Mouse (Mus musculus): ENCODE data around the gene Epop.
"Not testable (repeated sequence)": the region's sequence is repeated elsewhere in the genome, so short reads cannot be mapped to it uniquely, and the experiment has no call there.

The Epop gene

DNA sequence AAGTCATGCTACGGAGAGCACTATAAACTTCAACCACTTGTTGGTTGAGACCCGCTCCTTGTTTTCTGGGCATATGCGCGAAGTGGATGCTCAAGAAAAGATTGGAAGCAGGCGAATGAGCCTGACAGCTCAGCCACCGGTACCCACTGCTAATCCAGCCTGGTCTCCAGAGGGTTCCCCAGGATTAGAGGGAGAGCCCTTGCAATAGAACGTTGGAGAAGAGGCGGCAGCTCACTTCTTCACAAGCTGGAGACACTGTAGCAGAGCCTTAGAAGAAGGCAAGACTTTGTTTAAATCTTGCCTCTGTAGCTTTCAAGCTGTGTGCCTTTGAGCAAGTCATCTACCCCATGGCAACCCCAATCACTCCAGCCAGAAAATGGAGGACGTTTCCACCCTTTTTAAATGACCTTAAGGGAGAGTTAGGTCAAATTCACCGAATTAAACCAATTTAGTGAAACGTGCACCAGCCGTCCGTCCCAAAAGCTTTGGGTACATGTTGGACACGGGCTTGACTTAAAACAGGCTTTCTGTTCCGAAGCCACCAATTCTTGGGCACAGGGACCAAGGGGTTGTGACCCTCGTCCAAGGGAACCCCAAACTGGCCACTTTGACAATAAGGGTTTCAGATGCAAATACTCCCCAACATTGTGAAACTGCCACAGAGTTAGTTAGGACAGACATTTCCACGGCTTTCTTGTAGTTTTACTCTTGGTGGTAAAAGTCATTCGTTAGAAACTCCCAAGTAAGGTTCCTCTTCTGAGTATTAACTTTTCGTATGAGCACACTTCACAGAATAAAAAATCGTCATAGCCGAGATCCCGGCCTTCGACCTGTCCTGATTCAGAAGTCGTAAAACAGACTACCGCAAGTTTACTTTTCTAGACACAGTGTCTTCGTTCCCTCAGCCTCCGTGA is 31.5 kb upstream of the Epop start:
- DNase-seq (ENCODE audit: low read depth, low spot score) = no peak

DNA sequence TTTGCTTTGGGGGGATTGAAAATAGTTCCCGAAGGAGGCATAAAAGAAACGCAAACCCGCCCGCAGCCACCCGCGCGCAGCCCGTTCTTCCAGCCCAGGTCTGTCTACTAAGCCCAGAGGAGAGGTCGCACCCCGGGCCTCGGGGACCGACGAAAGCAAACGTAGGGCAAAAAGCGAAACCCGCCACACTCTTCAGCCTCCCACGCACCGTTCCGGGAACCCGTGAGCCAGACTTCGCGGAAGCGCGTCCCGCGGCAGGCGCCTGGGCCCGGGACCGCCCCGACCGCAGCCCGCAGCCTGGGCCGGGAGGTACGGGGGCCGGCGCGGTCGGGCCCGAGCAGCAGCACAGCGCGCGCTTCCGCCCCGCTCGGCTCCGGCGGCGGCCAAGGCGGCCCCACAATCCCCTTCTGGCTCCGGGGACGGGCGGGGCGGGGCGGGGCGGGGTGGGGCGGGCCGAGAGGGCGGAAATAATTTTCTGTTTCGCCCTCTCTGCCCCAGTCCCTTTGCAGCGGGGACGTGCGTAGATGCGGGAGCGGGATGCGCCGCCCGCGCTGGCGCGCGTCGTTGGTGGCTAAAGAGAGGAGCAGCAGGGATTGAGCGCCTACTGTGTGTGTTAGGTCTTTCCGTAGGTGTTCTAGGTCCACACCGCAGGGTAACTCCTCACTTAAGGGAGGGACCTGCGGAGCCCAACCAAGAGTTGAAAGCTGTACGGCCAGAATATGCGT is 30.6 kb upstream of the Epop start:
- DNase-seq (ENCODE audit: low read depth, low spot score) = peak; percentile 72

- no peak for DNase-seq (ENCODE audit: low read depth, low spot score)
Observed at GRCm38 (mm10) chr11:97659267-97659989, 29.9 kb upstream of the Epop start.

DNA sequence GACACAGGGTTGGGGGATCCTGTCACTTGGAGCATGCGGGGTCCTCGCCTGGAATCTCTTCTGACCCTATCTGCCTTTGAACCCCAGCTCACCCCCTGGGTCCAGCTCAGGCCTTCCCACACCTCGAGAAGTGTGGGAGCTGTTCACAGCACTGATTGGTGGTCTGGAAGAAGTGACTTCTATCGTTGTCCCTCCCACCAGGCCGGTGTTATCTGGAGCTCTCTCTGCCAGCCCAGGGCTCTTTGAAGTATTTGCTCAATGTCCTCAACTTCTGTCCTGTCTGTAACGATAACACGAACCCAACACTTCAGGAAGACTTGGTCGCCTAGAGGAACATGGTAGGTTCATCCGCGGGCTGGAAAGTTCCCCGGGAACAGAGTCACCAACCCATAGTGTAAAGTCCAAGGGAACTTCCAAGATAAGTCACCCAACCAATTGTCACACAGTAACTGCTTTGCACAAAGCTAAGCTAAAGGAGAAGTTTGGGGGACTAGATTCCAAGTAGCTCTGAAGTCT is 29.3 kb upstream of the Epop start:
- no peak for DNase-seq (ENCODE audit: low read depth, low spot score)

- not testable (repeated sequence) for DNase-seq (ENCODE audit: low read depth, low spot score)
Observed at GRCm38 (mm10) chr11:97657967-97658366, 28.5 kb upstream of the Epop start.

DNA sequence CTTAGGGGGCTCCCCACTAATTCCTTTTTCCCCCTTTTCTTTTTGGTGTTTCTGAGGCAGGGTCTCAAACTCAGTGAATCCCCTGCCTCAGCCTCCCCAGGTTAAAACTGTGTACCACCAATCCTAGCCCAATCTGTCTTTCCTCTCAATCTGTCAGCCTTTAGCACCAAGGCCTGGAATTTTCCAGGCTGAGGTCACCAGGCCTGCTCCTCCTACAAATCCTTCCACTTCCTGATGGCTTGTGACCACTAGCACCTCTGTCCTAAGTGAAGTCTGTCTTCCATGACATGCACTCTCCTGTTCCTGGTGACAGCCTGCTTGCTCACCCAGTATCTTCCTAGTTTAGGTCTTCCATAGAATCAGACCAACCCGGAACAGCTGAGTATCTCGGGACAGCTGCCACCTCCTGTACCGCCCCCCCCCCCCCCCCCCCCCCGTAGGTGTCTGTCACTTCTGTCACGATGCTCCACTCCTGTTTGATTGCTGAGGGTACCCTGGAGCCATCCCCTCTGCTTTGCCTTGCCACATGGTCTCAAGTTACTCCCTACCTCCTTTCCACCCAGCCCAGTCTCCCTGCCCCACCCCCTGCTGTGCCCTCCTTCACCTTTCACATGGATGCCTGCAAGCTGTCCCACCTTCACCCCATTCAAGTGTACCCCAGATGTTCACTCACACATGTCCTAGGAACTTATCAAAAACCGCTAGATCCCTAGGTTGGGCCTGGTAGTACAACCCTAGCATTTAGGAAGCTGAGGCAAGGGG is 27.9 kb upstream of the Epop start:
- DNase-seq (ENCODE audit: low read depth, low spot score) = no peak

- DNase-seq (ENCODE audit: low read depth, low spot score) = no peak
Observed at GRCm38 (mm10) chr11:97656269-97656971, 26.9 kb upstream of the Epop start.

GRCm38 (mm10) chr11:97654210-97654609 is 24.7 kb upstream of the Epop start:
- DNase-seq (ENCODE audit: low read depth, low spot score) = no peak

GRCm38 (mm10) chr11:97653376-97653775 is 23.9 kb upstream of the Epop start:
- DNase-seq (ENCODE audit: low read depth, low spot score) = not testable (repeated sequence)

- DNase-seq (ENCODE audit: low read depth, low spot score) = no peak
Observed at GRCm38 (mm10) chr11:97650341-97650740, 20.8 kb upstream of the Epop start.

DNA sequence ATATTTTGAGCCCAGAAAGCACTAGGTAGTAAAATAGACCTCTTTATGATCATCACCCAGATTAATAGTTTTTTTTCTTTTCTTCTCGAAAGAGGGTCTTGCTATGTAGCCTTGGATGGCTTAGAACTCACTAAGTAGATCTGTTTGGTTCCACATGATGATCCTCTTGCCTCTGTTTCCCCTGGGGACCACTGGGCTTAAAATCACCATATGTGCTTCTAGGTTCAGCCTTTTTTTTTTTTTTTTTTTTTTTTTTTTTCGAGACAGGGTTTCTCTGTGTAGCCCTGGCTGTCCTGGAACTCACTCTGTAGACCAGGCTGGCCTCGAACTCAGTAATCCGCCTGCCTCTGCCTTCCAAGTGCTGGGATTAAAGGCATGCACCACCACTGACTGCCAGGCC is 19.0 kb upstream of the Epop start:
- not testable (repeated sequence) for DNase-seq (ENCODE audit: low read depth, low spot score)

DNA sequence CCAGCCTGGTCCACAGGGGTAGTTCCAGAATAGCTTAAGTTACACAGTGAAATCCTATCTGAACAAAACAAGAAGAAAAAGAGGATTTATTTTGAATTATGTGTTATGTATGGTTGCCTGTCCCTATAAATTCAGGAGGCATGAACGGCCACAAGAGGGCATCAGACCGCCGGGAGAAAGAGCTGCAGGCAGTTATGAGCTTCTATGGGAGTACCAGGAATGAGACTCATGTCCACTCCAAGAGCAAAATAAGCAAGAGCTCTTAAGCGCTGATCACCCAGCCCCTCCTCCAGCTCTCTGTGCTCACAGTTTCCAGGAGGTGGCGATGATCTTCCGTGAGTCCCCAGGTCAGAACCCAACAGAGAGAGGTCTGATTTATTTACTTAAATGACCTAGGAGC is 15.3 kb upstream of the Epop start:
- peak; percentile 61 for DNase-seq (ENCODE audit: low read depth, low spot score)

DNA sequence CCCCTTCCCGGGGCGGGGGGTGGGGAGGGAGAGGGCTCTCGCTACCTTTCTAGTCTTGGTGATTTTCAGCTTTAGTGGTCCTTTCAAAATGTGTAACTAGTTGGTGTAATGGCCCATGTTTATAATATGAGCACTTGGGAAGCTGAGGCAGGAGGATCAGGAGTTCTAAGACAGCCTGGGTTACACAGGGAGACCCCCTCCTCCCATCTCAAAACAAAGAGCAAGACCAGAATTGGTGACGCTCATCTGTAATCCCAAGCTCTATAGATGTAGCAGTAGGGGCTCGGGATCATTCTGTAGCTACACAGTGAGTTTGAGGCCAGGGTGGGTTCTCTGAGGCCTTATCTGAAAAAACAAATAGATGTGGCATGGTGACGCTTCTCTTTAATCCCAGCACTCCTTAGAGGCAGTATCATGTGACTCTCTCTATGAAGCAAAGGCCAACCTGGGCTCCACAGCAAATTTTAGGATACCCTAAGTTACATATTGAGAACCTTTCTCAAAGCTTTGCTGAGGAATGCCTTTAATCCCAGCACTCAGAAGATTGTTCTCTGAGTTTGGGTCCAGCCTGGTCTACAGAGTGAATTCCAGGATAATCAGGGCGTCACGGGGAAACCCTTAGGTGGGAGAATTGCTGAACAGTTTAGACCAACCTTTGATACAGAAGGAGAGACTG is 14.0 kb upstream of the Epop start:
- DNase-seq (ENCODE audit: low read depth, low spot score) = no peak

DNA sequence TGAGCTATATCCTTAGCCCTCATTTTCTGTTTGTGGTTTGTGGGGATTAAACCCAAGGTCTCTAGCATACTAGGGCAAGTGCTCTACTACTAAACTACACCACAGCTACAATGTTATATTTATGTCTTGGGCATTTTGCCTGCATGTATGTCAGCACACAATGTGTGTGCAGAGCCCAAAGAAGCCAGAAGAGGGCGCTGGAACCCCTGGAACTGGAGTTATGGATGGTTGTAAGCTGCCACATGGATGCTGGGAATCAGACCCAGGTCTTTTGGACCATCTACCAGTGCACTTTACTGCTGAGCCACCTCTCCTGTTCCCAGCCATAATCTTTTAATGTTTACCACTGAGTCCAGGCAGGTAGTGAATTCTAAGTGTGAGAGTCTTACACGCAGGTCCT is 13.2 kb upstream of the Epop start:
- DNase-seq (ENCODE audit: low read depth, low spot score) = no peak

- no peak for DNase-seq (ENCODE audit: low read depth, low spot score)
Observed at GRCm38 (mm10) chr11:97641668-97642067, 12.2 kb upstream of the Epop start.

- no peak for DNase-seq (ENCODE audit: low read depth, low spot score)
Observed at GRCm38 (mm10) chr11:97635468-97636019, 6.0 kb upstream of the Epop start.

GRCm38 (mm10) chr11:97632440-97632839 is 2.9 kb upstream of the Epop start:
- not testable (repeated sequence) for DNase-seq (ENCODE audit: low read depth, low spot score)

DNA sequence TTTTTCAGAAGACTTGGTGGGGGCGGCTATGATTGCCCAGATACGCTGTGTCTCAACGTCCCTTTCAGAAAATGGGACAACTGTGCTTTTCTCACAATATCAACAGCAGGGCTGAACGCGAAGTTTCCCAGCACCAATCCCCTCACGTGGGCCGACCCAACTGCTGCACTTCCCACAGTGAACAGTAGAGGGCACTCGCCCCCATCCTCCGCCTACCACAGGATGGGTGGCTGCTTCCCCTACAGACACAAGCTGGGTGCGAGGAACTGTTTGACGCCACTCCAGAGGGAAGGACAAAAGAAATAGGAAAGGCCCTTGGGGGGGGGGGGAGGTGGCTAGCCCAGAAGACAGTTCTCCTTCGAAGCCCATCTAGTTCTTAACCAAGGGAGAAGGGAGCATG is 2.4 kb upstream of the Epop start:
- DNase-seq (ENCODE audit: low read depth, low spot score) = no peak

- no peak for DNase-seq (ENCODE audit: low read depth, low spot score)
Observed at GRCm38 (mm10) chr11:97631500-97631899, 2.0 kb upstream of the Epop start.

DNA sequence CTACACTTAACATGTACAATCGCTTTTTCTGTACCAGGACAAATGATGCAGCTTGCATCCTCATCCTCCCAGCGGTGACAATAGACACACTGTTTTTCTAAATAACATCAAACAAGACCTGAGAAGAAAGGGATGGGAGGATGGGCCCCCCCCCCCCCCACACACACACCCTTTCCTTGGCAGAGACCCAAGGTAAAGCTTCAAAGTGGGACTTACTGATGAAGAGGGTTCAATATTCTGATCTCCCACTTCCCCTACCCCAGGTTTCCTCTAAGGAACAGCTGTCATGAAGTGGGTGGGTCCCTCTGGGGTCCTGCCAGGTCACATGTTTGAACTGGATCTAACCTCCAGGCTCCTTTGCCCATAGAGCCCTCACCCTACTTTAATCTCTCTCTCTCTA is 1.5 kb upstream of the Epop start:
- DNase-seq (ENCODE audit: low read depth, low spot score) = no peak
